In the genomic region with DNA sequence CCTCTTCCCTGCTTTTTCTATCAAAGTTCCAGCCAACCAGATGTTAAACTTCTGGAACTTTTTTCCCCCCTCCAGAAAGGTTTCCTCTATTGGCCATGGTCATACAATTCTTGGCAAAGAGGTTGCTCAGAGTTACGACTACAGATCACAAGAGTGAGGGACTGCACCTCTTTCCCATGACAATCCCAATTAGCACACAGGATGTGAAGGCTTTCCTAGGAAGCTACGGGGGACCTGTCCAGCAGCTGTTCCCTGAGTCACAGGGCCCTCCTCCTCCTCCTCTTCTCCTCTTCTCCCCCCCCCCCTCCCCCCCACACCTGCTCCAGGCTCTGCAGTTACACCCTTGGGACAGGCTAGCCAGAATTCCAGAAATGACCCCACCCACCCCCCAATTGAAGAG, we compare ENCODE assay signal across 9 mouse cellular contexts. TPM values are rescaled to one million over a fixed set of nuclear protein-coding genes. Genes with fewer than 3 reads are reported as not detected.
DNase-seq lines count a peak whose midpoint lies in the region; ATAC-seq and TF ChIP-seq lines count a peak whose summit lies in the region.
"Had no signal": no experiment of that assay in that cellular context is flagged by ENCODE, and none has a peak within 500 bp of the region (broad histone marks: within the 10 kb centered on the region; RNA-seq: fewer than 3 reads in every experiment).

No protein-coding gene starts in this region.

- no peaks in the 10 kb centered on the region for H3K36me3 ChIP-seq in embryonic facial prominence, embryonic 12.5 days
- H3K36me3 ChIP-seq in hindbrain, embryonic 16.5 days (ENCODE audit: control insufficient read depth, insufficient read depth, low read length): no peaks in the 10 kb centered on the region
- no peaks in the 10 kb centered on the region for H3K36me3 ChIP-seq in neural tube, embryonic 14.5 days (ENCODE audit: control insufficient read depth, insufficient read depth, low read length)

- peak overlapping the region; percentile 82 for H3K4me3 ChIP-seq in left cerebral cortex, adult 2 months
- peak overlapping the region; percentile 71 for H3K4me3 ChIP-seq in embryonic facial prominence, embryonic 12.5 days
- peak overlapping the region; percentile 69 for H3K4me3 ChIP-seq in hindbrain, embryonic 16.5 days (ENCODE audit: low read length)
- H3K4me3 ChIP-seq in neural tube, embryonic 14.5 days (ENCODE audit: low read depth, low read length): peak overlapping the region; percentile 92

- H3K27ac ChIP-seq in left cerebral cortex, adult 2 months: peak overlapping the region; percentile 96
- H3K27ac ChIP-seq in embryonic facial prominence, embryonic 12.5 days: no peak overlapping the region
- H3K27ac ChIP-seq in hindbrain, embryonic 16.5 days (ENCODE audit: low read depth, low read length): peak overlapping the region; percentile 93
- H3K27ac ChIP-seq in neural tube, embryonic 14.5 days (ENCODE audit: low read depth, low read length): peak overlapping the region; percentile 95
- H3K27ac ChIP-seq: macrophage had no signal

- no peaks in the 10 kb centered on the region for H3K9me3 ChIP-seq in embryonic facial prominence, embryonic 12.5 days
- no peaks in the 10 kb centered on the region for H3K9me3 ChIP-seq in hindbrain, embryonic 16.5 days (ENCODE audit: control insufficient read depth, low read length)
- no peaks in the 10 kb centered on the region for H3K9me3 ChIP-seq in neural tube, embryonic 14.5 days (ENCODE audit: control insufficient read depth, low read length)

- peak overlapping the region; percentile 91 for H3K4me2 ChIP-seq in embryonic facial prominence, embryonic 12.5 days (replicated peaks)
- H3K4me2 ChIP-seq in hindbrain, embryonic 16.5 days (ENCODE audit: low read length): peak overlapping the region; percentile 83
- peak overlapping the region; percentile 70 for H3K4me2 ChIP-seq in neural tube, embryonic 14.5 days (ENCODE audit: low read depth, low read length)

- DNase-seq in left cerebral cortex, adult 2 months (ENCODE audit: extremely low spot score in 1 of 2, low spot score in 2 of 2): no peak
- no peak for DNase-seq in left cerebral cortex, postnatal 25 days (ENCODE audit: low spot score in 2 of 2)
- no peak for DNase-seq in adrenal gland, postnatal 10 days
- DNase-seq in spleen, postnatal 4 days (ENCODE audit: low spot score in 2 of 2): no peak
- DNase-seq in gastrocnemius, postnatal 25 days: no peak

- intact Hi-C loops in left cerebral cortex, adult 2 months (cut with DNase I): no loop called here
- intact Hi-C loops in left cerebral cortex, postnatal 25 days (cut with DNase I): no loop called here

- no peak for ATAC-seq in embryonic facial prominence, embryonic 12.5 days (ENCODE audit: insufficient number of reproducible peaks, insufficient read depth, low FRiP score, low TSS enrichment)
- ATAC-seq in hindbrain, embryonic 16.5 days: no peak
- ATAC-seq in neural tube, embryonic 14.5 days (ENCODE audit: low read depth): no peak

- no peak overlapping the region for H3K9ac ChIP-seq in embryonic facial prominence, embryonic 12.5 days
- peak overlapping the region; percentile 85 for H3K9ac ChIP-seq in hindbrain, embryonic 16.5 days (ENCODE audit: low read depth, low read length)
- H3K9ac ChIP-seq in neural tube, embryonic 14.5 days (replicated peaks; ENCODE audit: low read depth, low read length): peak overlapping the region; percentile 95

- peaks cover 7% of the 10 kb centered on the region; the same call in 1 of the 2 replicates for H3K4me1 ChIP-seq in embryonic facial prominence, embryonic 12.5 days
- H3K4me1 ChIP-seq in hindbrain, embryonic 16.5 days (ENCODE audit: control insufficient read depth, insufficient read depth, low read depth, low read length): peaks cover 19% of the 10 kb centered on the region
- peaks cover 13% of the 10 kb centered on the region; the same call in 1 of the 2 replicates for H3K4me1 ChIP-seq in neural tube, embryonic 14.5 days (ENCODE audit: control insufficient read depth, insufficient read depth, low read length)

- TF ChIP-seq CTCF in left cerebral cortex, adult 2 months (IDR thresholded peaks at IDR 0.05): no peak

- H3K27me3 ChIP-seq in embryonic facial prominence, embryonic 12.5 days: 0 out of 2 replicates have a peak, but pooled peaks cover 10% of the 10 kb centered on the region
- H3K27me3 ChIP-seq in hindbrain, embryonic 16.5 days (replicated peaks; ENCODE audit: control insufficient read depth, insufficient read depth, low read length): no peaks in the 10 kb centered on the region
- no peaks in the 10 kb centered on the region for H3K27me3 ChIP-seq in neural tube, embryonic 14.5 days (ENCODE audit: control insufficient read depth, insufficient read depth, low read length)

- WGBS in embryonic facial prominence, embryonic 12.5 days: 17% methylated on average over 2 of the region's 2 CpGs
- WGBS in hindbrain, embryonic 16.5 days: 3% methylated on average over 2 of the region's 2 CpGs
- 4% methylated on average over 2 of the region's 2 CpGs for WGBS in neural tube, embryonic 14.5 days

RNA-seq across cellular contexts. Expression of a gene that starts 1.8 kb away (rescaled TPM):
- 10 to 100 TPM; 36.0 to 36.3 TPM for total RNA-seq in left cerebral cortex, adult 2 months (2021)
- 10 to 100 TPM; 32.7 to 37.1 TPM for total RNA-seq in left cerebral cortex, postnatal 25 days (2021)
- 10.9 and 13.2 TPM in 2 replicates for polyA plus RNA-seq in embryonic facial prominence, embryonic 12.5 days (2016; fragmentation: Nextera tagmentation; extraction: Ambion mirVana)
- 32.7 and 39.2 TPM in 2 replicates for polyA plus RNA-seq in hindbrain, embryonic 16.5 days (2015; fragmentation: Nextera tagmentation; extraction: Ambion mirVana)
- polyA plus RNA-seq in neural tube, embryonic 14.5 days (2014; fragmentation: Nextera tagmentation; extraction: Ambion mirVana): 37.7 and 47.6 TPM in 2 replicates
- 10 to 100 TPM; 22.5 to 24.4 TPM for total RNA-seq in adrenal gland, postnatal 10 days (2021)
- 1 to 10 TPM; 6.2 to 6.7 TPM for total RNA-seq in gastrocnemius, postnatal 25 days (2021)

RNA-seq across cellular contexts. Expression of a gene that starts 38.9 kb away (rescaled TPM):
- 1 to 10 TPM; 6.8 to 7.4 TPM for total RNA-seq in left cerebral cortex, adult 2 months (2021)
- total RNA-seq in left cerebral cortex, postnatal 25 days (2021): 1 to 10 TPM; 7.6 to 8.7 TPM
- 0.41 and 0.49 TPM in 2 replicates for polyA plus RNA-seq in embryonic facial prominence, embryonic 12.5 days (2016; fragmentation: Nextera tagmentation; extraction: Ambion mirVana)
- polyA plus RNA-seq in hindbrain, embryonic 16.5 days (2015; fragmentation: Nextera tagmentation; extraction: Ambion mirVana): 0.66 and 0.77 TPM in 2 replicates
- polyA plus RNA-seq in neural tube, embryonic 14.5 days (2014; fragmentation: Nextera tagmentation; extraction: Ambion mirVana): 1.3 and 1.5 TPM in 2 replicates
- total RNA-seq in adrenal gland, postnatal 10 days (2021): 10 to 100 TPM; 15.1 to 16.1 TPM
- under 1 TPM; 0.74 to 0.88 TPM for total RNA-seq in gastrocnemius, postnatal 25 days (2021)

RNA-seq across cellular contexts. Expression of a gene that starts 46.1 kb away (rescaled TPM):
- 1 to 10 TPM; 1.5 to 2.2 TPM for total RNA-seq in left cerebral cortex, adult 2 months (2021)
- 1 to 10 TPM; 1.8 to 2.6 TPM for total RNA-seq in left cerebral cortex, postnatal 25 days (2021)
- 21.6 and 23.4 TPM in 2 replicates for polyA plus RNA-seq in embryonic facial prominence, embryonic 12.5 days (2016; fragmentation: Nextera tagmentation; extraction: Ambion mirVana)
- polyA plus RNA-seq in hindbrain, embryonic 16.5 days (2015; fragmentation: Nextera tagmentation; extraction: Ambion mirVana): 6.2 and 6.9 TPM in 2 replicates
- 5.1 and 7.3 TPM in 2 replicates for polyA plus RNA-seq in neural tube, embryonic 14.5 days (2014; fragmentation: Nextera tagmentation; extraction: Ambion mirVana)
- 10 to 100 TPM; 11.9 to 14.8 TPM for total RNA-seq in adrenal gland, postnatal 10 days (2021)
- total RNA-seq in gastrocnemius, postnatal 25 days (2021): 1 to 10 TPM; 2.5 to 3.9 TPM

Comparison
In these comparisons a context has a peak if more than half of its experiments do, and no peak if none do; other contexts are left out.
1. RNA of a gene that starts 38.9 kb away (total RNA-seq): 15.1 to 16.1 TPM in adrenal gland, postnatal 10 days, 7.6 to 8.7 TPM in left cerebral cortex, postnatal 25 days and 6.8 to 7.4 TPM in left cerebral cortex, adult 2 months; 0.74 to 0.88 TPM in gastrocnemius, postnatal 25 days; every median in the first group is over 4 times any median in the second.
2. Peak in every context shown above with its lines, with median percentiles within 50 percentile points of each other: H3K4me3 ChIP-seq and H3K4me2 ChIP-seq.